Mouse (Mus musculus): ENCODE measurements around the gene Ilk. TPM values are rescaled to one million over a fixed set of nuclear protein-coding genes. Genes with fewer than 3 reads are reported as not detected.

Gene Ilk
- 137 and 144 TPM in 2 replicates for total RNA-seq (2023)

DNA sequence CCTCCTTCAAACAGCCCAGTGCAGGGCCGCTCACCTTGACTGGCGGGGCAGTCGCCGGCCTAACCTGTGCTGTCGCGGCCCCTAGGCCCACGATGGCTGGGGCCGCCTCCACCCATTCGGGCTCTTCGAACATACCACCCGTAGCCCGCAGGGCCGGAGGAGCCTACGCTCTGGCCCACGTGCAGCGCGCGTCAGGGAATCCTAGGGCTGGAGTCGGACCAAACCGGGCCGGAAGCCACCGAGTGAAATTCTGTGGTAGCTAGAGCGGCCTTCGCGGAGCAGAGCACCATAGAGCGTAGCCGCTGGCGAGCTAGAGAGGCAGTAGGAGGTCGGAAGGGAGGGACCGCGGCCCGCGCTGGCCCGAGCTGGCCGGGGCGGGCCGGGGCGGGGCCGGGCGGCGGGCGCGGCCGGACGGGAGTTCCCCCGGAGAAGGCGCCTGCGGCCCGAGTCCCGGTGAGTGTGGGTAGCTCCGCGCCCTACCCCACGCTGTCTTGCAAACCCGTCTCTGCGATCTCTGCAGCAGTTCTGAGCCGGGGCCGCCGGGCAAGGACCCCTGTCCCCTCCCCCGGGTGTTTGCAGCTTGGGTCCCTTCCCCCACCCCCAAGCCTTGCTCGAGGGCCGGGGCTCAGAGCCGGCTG is at the start of gene Ilk:
Ilk (plus strand) TSS at position 329 of the 638 bp plus-strand sequence.

GRCm38 (mm10) chr7:105736911-105737521 is 624 bp downstream of the Ilk start, which contains the start of gene Rrp8:
Gene Rrp8, minus strand, starts transcription at chr7:105737385.

GRCm38 (mm10) chr7:105743926-105744590 is 7.7 kb downstream of the Ilk start, which contains the start of gene Taf10:
Gene Taf10, minus strand, starts transcription at chr7:105744361.

DNA sequence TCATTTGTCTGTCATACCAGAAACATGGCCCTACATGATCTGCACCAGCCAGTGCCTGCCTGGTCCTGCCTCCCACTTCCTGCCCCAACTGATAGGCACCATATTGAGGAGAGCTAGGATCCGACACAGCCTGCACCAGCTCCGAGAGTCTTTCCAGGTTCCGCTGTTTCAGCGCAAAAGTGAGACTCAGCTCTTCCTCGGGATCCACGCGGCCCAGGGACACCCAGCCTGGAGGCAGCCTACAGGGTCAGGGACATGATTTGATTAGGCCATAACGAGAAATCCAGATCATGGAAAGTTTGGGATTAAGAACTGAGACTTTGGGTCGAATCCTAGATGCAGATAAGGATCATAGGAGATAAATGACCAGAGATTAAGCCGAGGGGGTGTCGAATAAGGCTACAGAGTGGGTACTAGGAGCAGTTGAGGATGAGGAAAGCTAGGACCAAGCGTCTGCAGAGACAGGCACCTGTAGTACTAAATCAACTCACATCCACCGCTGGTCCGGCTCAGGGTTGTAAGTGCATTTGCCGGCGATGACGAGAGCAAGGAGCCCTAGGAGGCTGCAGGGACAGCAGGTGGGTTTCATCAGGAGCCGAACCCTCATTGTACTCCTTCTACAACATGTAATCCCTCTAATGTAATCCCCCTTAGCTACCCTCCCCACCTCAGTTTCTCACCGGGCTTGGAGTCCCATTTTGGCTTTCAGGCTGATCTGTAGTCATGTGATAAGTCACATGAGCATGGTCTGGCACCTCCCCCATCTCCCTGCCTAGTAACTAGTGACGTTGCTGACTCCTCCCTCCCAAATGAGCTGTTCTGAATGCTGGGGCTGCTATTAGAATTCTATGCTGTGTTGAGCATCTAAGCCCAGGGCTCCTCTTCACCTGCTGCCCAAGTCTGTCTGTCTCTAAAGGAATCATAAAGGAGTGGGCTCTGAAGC is 15.4 kb downstream of the Ilk start, which contains the start of gene Tpp1:
Tpp1 (minus strand) TSS at position 745 of the 943 bp plus-strand sequence.

DNA sequence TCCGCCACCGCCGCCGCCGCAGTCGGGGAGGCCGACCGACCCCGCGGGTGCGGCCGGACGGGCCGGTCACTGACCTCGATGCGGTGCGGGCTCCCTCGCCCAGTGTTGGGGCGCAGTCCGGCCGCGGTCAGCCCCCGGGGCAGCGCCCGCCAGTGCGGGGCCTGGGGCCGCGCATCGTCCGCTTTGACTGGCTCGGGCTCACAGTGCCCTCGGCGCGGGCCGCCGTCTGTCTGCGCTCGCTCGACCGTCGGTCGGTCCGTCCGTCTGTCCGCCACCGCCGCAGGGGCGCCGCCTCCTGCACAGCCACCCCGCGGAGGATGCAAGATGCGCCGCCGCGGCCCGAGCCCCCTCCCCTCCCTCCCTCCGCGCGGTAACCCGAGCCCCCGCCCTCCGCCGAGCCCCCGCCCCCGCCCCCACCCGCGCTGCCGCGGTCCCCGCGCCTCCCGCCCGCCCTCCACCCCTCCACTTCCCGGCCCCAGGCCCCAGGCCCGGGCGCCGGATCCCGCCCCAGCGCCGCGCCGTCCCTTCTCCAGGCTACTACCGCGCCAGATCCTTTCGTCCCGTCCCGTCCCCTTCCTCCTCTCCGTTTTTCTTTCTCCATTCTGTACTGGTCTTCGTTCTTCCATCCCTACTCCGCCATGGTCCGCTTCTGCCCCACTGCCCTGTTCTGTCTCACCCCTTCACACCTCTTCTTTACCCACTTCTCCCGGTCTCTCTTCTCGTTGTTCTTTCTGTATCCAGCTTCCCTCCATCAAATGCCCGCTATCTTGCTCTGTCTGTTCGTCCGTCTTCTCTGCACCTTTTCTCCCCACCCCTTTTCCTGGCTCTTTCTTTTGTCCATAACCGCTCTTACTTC is 51.1 kb downstream of the Ilk start, which contains the start of gene Dchs1:
Dchs1 (minus strand) TSS at position 370 of the 856 bp plus-strand sequence.

Other genes starting within 250 kb of the Ilk start
- gene Smpd1, start 182.2 kb upstream of the Ilk start, total RNA-seq (2023) = 19.4 and 20.6 TPM in 2 replicates
- gene Apbb1, start 154.9 kb upstream of the Ilk start, total RNA-seq (2023) = 1.5 and 1.6 TPM in 2 replicates
- gene Hpx, start 136.5 kb upstream of the Ilk start, total RNA-seq (2023) = not detected in 2 replicates
- 12.6 and 17.9 TPM in 2 replicates for gene Trim3, start 103.0 kb upstream of the Ilk start, total RNA-seq (2023)
- 80.7 and 117 TPM in 2 replicates for gene Timm10b, start 96.5 kb upstream of the Ilk start, total RNA-seq (2023)
- 11.6 and 19.3 TPM in 2 replicates for gene Arfip2, start 96.2 kb upstream of the Ilk start, total RNA-seq (2023)
- gene Gm45799, start 96.0 kb upstream of the Ilk start, total RNA-seq (2023) = 10.3 and 15.9 TPM in 2 replicates
- gene Dnhd1, start 85.8 kb upstream of the Ilk start, total RNA-seq (2023) = 3.2 and 3.6 TPM in 2 replicates
- gene Rrp8, start 793 bp downstream of the Ilk start, total RNA-seq (2023) = 5.2 and 11.2 TPM in 2 replicates
- 95.8 and 99.8 TPM in 2 replicates for gene Taf10, start 7.8 kb downstream of the Ilk start, total RNA-seq (2023)
- 41.0 and 53.2 TPM in 2 replicates for gene Tpp1, start 15.6 kb downstream of the Ilk start, total RNA-seq (2023)
- not detected in 2 replicates for gene Dchs1, start 51.1 kb downstream of the Ilk start, total RNA-seq (2023)
- gene Mrpl17, start 74.5 kb downstream of the Ilk start, total RNA-seq (2023) = 31.2 and 36.4 TPM in 2 replicates
- 13.4 and 20.4 TPM in 2 replicates for gene Gm4070, start 217.4 kb downstream of the Ilk start, total RNA-seq (2023)